10 mouse cellular contexts compared by ENCODE assay signal in the genomic region with DNA sequence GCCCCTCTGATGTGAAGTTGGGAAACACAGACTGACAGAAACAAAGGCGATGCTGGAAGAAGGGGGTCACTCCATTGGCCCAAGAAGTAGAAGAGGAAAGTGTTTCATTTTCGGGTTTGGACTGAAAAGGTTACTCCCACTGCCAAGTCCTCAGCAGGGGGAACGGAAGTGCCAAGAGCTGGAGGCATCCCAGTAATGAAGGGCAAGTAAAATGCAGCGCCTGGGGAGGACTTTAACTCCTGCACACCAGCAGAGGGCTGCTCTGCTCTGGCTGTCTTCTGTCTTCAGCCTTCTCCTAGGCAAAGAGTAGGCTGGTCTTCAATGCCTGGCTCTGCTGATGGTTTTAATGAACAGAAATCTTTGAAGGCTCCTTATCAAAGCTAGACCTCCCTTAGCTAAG.
DNase-seq lines count a peak whose midpoint lies in the region; ATAC-seq and TF ChIP-seq lines count a peak whose summit lies in the region.
"Had no signal": no experiment of that assay in that cellular context is flagged by ENCODE, and none has a peak within 500 bp of the region (broad histone marks: within the 10 kb centered on the region; RNA-seq: fewer than 3 reads in every experiment).

No protein-coding gene starts in this region.

- TF ChIP-seq POLR2A in CH12.LX (IDR thresholded peaks at IDR 0.05; ENCODE audit: low read depth, low read length): no peak

- dilution Hi-C loops in CH12.LX (cut with MboI; ENCODE audit: extremely low pct_ligation_motif_present, extremely low pct_unique_long_range_greater_than_20kb, low sequenced_read_pairs): no loop called here

- H3K27me3 ChIP-seq in hindbrain, embryonic 16.5 days (replicated peaks; ENCODE audit: control insufficient read depth, insufficient read depth, low read length): no peaks in the 10 kb centered on the region
- H3K27me3 ChIP-seq in hindbrain, embryonic 13.5 days: no peaks in the 10 kb centered on the region
- no peaks in the 10 kb centered on the region for H3K27me3 ChIP-seq in CH12.LX (replicated peaks)
- H3K27me3 ChIP-seq: heart, embryonic 12.5 days had no signal

- peak in 1 of 2 experiments; percentile 14; a peak in 1 of 4 replicates for TF ChIP-seq CTCF in CH12.LX (conservative IDR thresholded peaks at IDR 0.05 in 1 of 2, IDR thresholded peaks at IDR 0.05 in 1 of 2; ENCODE audit: low read depth in 2 of 2, low read length in 2 of 2)
- TF ChIP-seq CTCF in layer of hippocampus, adult 2 months (conservative IDR thresholded peaks at IDR 0.05): peak; percentile 62

- TF ChIP-seq RAD21 in CH12.LX (IDR thresholded peaks at IDR 0.05; ENCODE audit: low read depth, low read length): no peak; the same call in 1 of the 2 replicates

- H3K4me3 ChIP-seq in hindbrain, embryonic 16.5 days (ENCODE audit: low read length): no peak overlapping the region
- no peak overlapping the region for H3K4me3 ChIP-seq in hindbrain, embryonic 13.5 days
- no peak overlapping the region for H3K4me3 ChIP-seq in CH12.LX (replicated peaks in 1 of 3; ENCODE audit: low read depth in 2 of 3, low read length in 2 of 3, poor library complexity in 1 of 3)
- H3K4me3 ChIP-seq in layer of hippocampus, adult 2 months: no peak overlapping the region
- H3K4me3 ChIP-seq: heart, embryonic 12.5 days; midbrain, embryonic 10.5 days had no signal

- ATAC-seq in hindbrain, embryonic 16.5 days: peak; percentile 52; the same call in 1 of the 2 replicates
- ATAC-seq in hindbrain, embryonic 13.5 days (ENCODE audit: low FRiP score): no peak

- WGBS in hindbrain, embryonic 16.5 days: 51% methylated on average over 4 of the region's 4 CpGs
- WGBS in hindbrain, embryonic 13.5 days: 66% methylated on average over 4 of the region's 4 CpGs

- no peak overlapping the region for H3K27ac ChIP-seq in hindbrain, embryonic 16.5 days (ENCODE audit: low read depth, low read length)
- no peak overlapping the region for H3K27ac ChIP-seq in hindbrain, embryonic 13.5 days
- H3K27ac ChIP-seq in CH12.LX (ENCODE audit: insufficient read depth, low read depth): no peak overlapping the region
- H3K27ac ChIP-seq in layer of hippocampus, adult 2 months: no peak overlapping the region
- H3K27ac ChIP-seq: midbrain, embryonic 10.5 days had no signal

- in situ Hi-C loops in CH12.LX (cut with MboI; ENCODE audit: low pct_ligation_motif_present, low pct_unique_long_range_greater_than_20kb, low sequenced_read_pairs): no loop called here

- no peaks in the 10 kb centered on the region for H3K9me3 ChIP-seq in hindbrain, embryonic 16.5 days (ENCODE audit: control insufficient read depth, low read length)
- H3K9me3 ChIP-seq in hindbrain, embryonic 13.5 days: no peaks in the 10 kb centered on the region
- no peaks in the 10 kb centered on the region for H3K9me3 ChIP-seq in CH12.LX (replicated peaks; ENCODE audit: low read length)
- H3K9me3 ChIP-seq: heart, embryonic 12.5 days; midbrain, embryonic 10.5 days had no signal

- no peaks in the 10 kb centered on the region for H3K79me2 ChIP-seq in CH12.LX (replicated peaks; ENCODE audit: control insufficient read depth, extremely low read depth, insufficient read depth, poor library complexity, severe bottlenecking)

- no peak for TF ChIP-seq EP300 in CH12.LX (IDR thresholded peaks at IDR 0.05; ENCODE audit: low read length)

- H3K36me3 ChIP-seq in hindbrain, embryonic 16.5 days (ENCODE audit: control insufficient read depth, insufficient read depth, low read length): no peaks in the 10 kb centered on the region
- no peaks in the 10 kb centered on the region for H3K36me3 ChIP-seq in hindbrain, embryonic 13.5 days
- H3K36me3 ChIP-seq in CH12.LX (replicated peaks in 1 of 2; ENCODE audit: control insufficient read depth in 1 of 2, insufficient read depth in 1 of 2, low read length in 1 of 2): no peaks in the 10 kb centered on the region
- H3K36me3 ChIP-seq: heart, embryonic 12.5 days; midbrain, embryonic 10.5 days had no signal

- DNase-seq in CH12.LX (ENCODE audit: extremely low read depth): no peak
- DNase-seq in brain, adult 2 months (ENCODE audit: low read depth, low spot score): peak; percentile 8
- peak; percentile 53 to 58 for DNase-seq in layer of hippocampus, adult 2 months (ENCODE audit: low spot score in 2 of 2)
- DNase-seq in spleen, postnatal 4 days (ENCODE audit: low spot score in 2 of 2): no peak
- DNase-seq in kidney, postnatal 4 days: no peak
- DNase-seq: liver had no signal

- H3K9ac ChIP-seq in hindbrain, embryonic 16.5 days (ENCODE audit: low read depth, low read length): no peak overlapping the region
- H3K9ac ChIP-seq in hindbrain, embryonic 13.5 days: no peak overlapping the region
- no peak overlapping the region for H3K9ac ChIP-seq in CH12.LX (ENCODE audit: insufficient read depth, low read depth)
- H3K9ac ChIP-seq: heart, embryonic 12.5 days had no signal

- H3K4me2 ChIP-seq in hindbrain, embryonic 16.5 days (ENCODE audit: low read length): no peak overlapping the region
- no peak overlapping the region for H3K4me2 ChIP-seq in hindbrain, embryonic 13.5 days
- peak overlapping the region; percentile 56 for H3K4me2 ChIP-seq in CH12.LX (ENCODE audit: insufficient read depth, low read depth, poor library complexity, severe bottlenecking)
- H3K4me2 ChIP-seq: heart, embryonic 12.5 days had no signal

- no peaks in the 10 kb centered on the region for H3K4me1 ChIP-seq in hindbrain, embryonic 16.5 days (ENCODE audit: control insufficient read depth, insufficient read depth, low read depth, low read length)
- no peaks in the 10 kb centered on the region for H3K4me1 ChIP-seq in hindbrain, embryonic 13.5 days (replicated peaks)
- H3K4me1 ChIP-seq in CH12.LX (ENCODE audit: control insufficient read depth in 1 of 2, insufficient read depth in 2 of 2): peaks cover 0 to 7% of the 10 kb centered on the region in 2 experiments; a peak in 2 of 4 replicates
- H3K4me1 ChIP-seq: heart, embryonic 12.5 days; midbrain, embryonic 10.5 days had no signal

TF ChIP-seq in CH12.LX, 34 proteins besides CTCF, POLR2A, EP300 and RAD21:
- no peak for TF ChIP-seq MAZ (IDR thresholded peaks at IDR 0.05; ENCODE audit: low read depth, low read length)
- TF ChIP-seq JUN (IDR thresholded peaks at IDR 0.05; ENCODE audit: insufficient read depth, low read depth, low read length): no peak
- no peak for TF ChIP-seq CHD1 (IDR thresholded peaks at IDR 0.05; ENCODE audit: low read depth, low read length)
- TF ChIP-seq NELFE (IDR thresholded peaks at IDR 0.05; ENCODE audit: low read depth, low read length): no peak
- TF ChIP-seq ZMIZ1 (IDR thresholded peaks at IDR 0.05; ENCODE audit: low read depth, low read length): no peak

Comparison
In these comparisons a context has a peak if more than half of its experiments do, and no peak if none do; other contexts are left out.
1. DNase-seq: peak in brain, adult 2 months (single experiment) and layer of hippocampus, adult 2 months (2 of 2); none in CH12.LX (single experiment), spleen, postnatal 4 days (0 of 2) and kidney, postnatal 4 days (0 of 2).